Mouse (Mus musculus): Measurements from ENCODE around the gene Lhfpl2. TPM values are rescaled to one million over a fixed set of nuclear protein-coding genes. Genes with fewer than 3 reads are reported as not detected.

The Lhfpl2 gene
- polyA plus RNA-seq, 1 experiment from 2014 or later, result 16.8 TPM

- no peaks in the 10 kb centered on the region for H3K9me3 ChIP-seq
- H3K4me1 ChIP-seq, result peaks cover 9% of the 10 kb centered on the region; the same call in 1 of the 2 replicates
- ATAC-seq (replicated peaks), result no peak
- no peak overlapping the region for H3K27ac ChIP-seq
- no peak overlapping the region for H3K9ac ChIP-seq
- H3K4me2 ChIP-seq, result no peak overlapping the region
- no peak overlapping the region for H3K4me3 ChIP-seq
- H3K27me3 ChIP-seq (replicated peaks), result no peaks in the 10 kb centered on the region
- WGBS, result 90% methylated on average over 15 of the region's 15 CpGs
- H3K36me3 ChIP-seq (replicated peaks), result no peaks in the 10 kb centered on the region
Measured at GRCm38 (mm10) chr13:94154512-94155296, 97.1 kb downstream of the Lhfpl2 start.

- no peaks in the 10 kb centered on the region for H3K27me3 ChIP-seq (replicated peaks)
- no peak overlapping the region for H3K9ac ChIP-seq
- 0 out of 2 replicates have a peak, but pooled peaks have one; percentile 65 for ATAC-seq (replicated peaks)
- no peak overlapping the region for H3K4me3 ChIP-seq
- H3K4me2 ChIP-seq, result no peak overlapping the region
- no peaks in the 10 kb centered on the region for H3K36me3 ChIP-seq (replicated peaks)
- WGBS, result 47% methylated on average over 9 of the region's 9 CpGs
- peaks cover 9% of the 10 kb centered on the region; the same call in 1 of the 2 replicates for H3K4me1 ChIP-seq
- H3K9me3 ChIP-seq, result no peaks in the 10 kb centered on the region
- H3K27ac ChIP-seq, result 0 out of 2 replicates have a peak overlapping the region, but pooled peaks have one; percentile 9
Measured at GRCm38 (mm10) chr13:94155657-94156429, 98.2 kb downstream of the Lhfpl2 start.

DNA sequence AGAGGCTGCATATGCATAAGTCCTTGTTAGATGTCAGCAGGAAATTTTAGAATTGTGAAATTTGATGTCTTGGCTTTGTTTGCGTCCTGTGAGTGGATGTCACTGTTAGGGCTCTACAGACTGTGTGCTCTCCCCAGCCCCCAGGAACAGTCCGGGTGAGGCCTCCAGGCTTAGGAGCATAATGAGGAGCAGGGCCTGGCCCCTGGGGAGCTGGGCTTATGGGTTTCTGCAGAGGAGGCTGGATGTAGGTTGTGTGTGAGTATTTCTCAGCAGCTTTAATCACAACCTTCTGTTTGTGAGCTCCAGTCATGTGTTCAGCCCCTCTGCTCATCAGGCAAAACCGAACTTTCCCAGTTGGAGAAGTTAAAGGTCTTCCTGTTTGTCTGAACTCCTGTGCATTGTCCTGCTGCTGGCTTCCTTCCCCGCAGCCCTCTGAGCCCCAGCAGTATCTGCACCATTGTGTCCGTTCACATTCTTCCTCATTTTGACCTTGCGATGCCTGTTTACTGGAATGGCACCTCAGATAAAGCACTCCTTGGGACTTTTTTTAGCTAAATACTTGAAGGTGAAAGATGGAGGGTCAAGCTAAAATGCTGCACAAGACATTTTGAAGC is 101.4 kb downstream of the Lhfpl2 start:
- Histone ChIP-seq H3K4me1 (peaks cover 9% of the 10 kb centered on the region; the same call in 1 of the 2 replicates), H3K9me3 (no peaks in the 10 kb centered on the region), H3K36me3 (replicated peaks) (no peaks in the 10 kb centered on the region), H3K9ac (no peak overlapping the region), H3K27me3 (replicated peaks) (no peaks in the 10 kb centered on the region), H3K27ac (no peak overlapping the region; the same call in 1 of the 2 replicates), H3K4me3 (no peak overlapping the region), H3K4me2 (no peak overlapping the region)
- no peak for ATAC-seq (replicated peaks)
- WGBS, result 51% methylated on average over 6 of the region's 6 CpGs

GRCm38 (mm10) chr13:94159478-94160220 is 102.1 kb downstream of the Lhfpl2 start:
- Histone ChIP-seq H3K4me2 (no peak overlapping the region), H3K4me3 (no peak overlapping the region), H3K27ac (no peak overlapping the region), H3K9ac (no peak overlapping the region), H3K27me3 (replicated peaks) (no peaks in the 10 kb centered on the region), H3K36me3 (replicated peaks) (no peaks in the 10 kb centered on the region), H3K4me1 (peaks cover 9% of the 10 kb centered on the region; the same call in 1 of the 2 replicates), H3K9me3 (no peaks in the 10 kb centered on the region)
- no peak for ATAC-seq (replicated peaks)
- 87% methylated on average over 7 of the region's 7 CpGs for WGBS

DNA sequence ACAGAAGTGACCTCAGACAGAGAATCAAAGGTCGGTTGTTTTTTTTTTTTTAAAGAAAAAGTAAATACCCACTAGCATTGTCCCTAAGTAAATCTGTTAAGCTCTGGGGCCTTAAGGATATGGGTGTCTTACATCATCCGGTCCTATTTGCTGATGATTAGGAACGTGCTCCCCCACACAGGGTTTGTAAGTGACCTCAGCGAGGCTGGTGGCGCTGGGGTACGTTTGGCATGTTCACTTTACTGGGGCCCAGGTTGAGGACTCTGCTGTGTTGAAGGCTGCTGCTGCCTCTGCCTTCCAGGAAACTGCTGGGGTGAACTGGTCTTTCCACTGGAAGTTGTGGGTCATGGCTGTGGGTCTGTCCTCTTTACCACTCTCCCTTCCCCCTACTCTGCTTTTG is 106.9 kb downstream of the Lhfpl2 start:
- no peak overlapping the region for H3K4me3 ChIP-seq
- 81% methylated on average over 6 of the region's 6 CpGs for WGBS
- H3K9ac ChIP-seq, result no peak overlapping the region
- H3K27me3 ChIP-seq (replicated peaks), result no peaks in the 10 kb centered on the region
- no peaks in the 10 kb centered on the region for H3K4me1 ChIP-seq
- H3K4me2 ChIP-seq, result no peak overlapping the region
- H3K27ac ChIP-seq, result no peak overlapping the region
- ATAC-seq (replicated peaks), result no peak
- H3K9me3 ChIP-seq, result no peaks in the 10 kb centered on the region
- H3K36me3 ChIP-seq (replicated peaks), result no peaks in the 10 kb centered on the region

DNA sequence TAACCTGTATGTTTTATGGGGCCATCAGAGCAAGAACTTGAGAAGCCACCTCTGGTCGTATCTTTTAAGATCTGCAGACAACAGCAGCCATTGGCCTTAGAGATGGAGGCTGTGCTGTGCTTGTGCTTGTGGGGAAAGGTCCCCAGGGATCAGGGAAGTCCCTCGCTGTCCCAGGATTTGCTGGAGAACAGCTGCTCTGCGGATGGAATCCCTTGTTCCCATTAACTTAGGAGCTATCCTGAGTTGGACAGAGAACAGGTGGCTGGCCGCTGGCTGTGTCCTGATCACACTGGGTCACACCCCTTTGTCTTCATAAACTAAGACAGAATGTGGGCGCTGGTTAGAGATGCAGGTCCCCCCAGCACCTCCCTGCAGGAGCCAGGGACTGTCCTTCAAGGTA is 110.7 kb downstream of the Lhfpl2 start:
- peaks cover 12% of the 10 kb centered on the region; the same call in 1 of the 2 replicates for H3K27me3 ChIP-seq (replicated peaks)
- H3K4me1 ChIP-seq, result peaks cover 1% of the 10 kb centered on the region
- no peak overlapping the region for H3K4me2 ChIP-seq
- H3K9ac ChIP-seq, result no peak overlapping the region
- H3K4me3 ChIP-seq, result no peak overlapping the region
- H3K36me3 ChIP-seq (replicated peaks), result no peaks in the 10 kb centered on the region
- 91% methylated on average over 5 of the region's 5 CpGs for WGBS
- no peak for ATAC-seq (replicated peaks)
- no peak overlapping the region for H3K27ac ChIP-seq
- no peaks in the 10 kb centered on the region for H3K9me3 ChIP-seq

GRCm38 (mm10) chr13:94169325-94169916 is 111.8 kb downstream of the Lhfpl2 start:
- Histone ChIP-seq H3K4me1 (peaks cover 11% of the 10 kb centered on the region), H3K4me3 (no peak overlapping the region), H3K27me3 (replicated peaks) (peaks cover 12% of the 10 kb centered on the region; the same call in 1 of the 2 replicates), H3K9me3 (no peaks in the 10 kb centered on the region), H3K9ac (no peak overlapping the region), H3K4me2 (no peak overlapping the region), H3K36me3 (replicated peaks) (no peaks in the 10 kb centered on the region), H3K27ac (no peak overlapping the region)
- WGBS, result 51% methylated on average over 6 of the region's 6 CpGs
- ATAC-seq (replicated peaks), result no peak

DNA sequence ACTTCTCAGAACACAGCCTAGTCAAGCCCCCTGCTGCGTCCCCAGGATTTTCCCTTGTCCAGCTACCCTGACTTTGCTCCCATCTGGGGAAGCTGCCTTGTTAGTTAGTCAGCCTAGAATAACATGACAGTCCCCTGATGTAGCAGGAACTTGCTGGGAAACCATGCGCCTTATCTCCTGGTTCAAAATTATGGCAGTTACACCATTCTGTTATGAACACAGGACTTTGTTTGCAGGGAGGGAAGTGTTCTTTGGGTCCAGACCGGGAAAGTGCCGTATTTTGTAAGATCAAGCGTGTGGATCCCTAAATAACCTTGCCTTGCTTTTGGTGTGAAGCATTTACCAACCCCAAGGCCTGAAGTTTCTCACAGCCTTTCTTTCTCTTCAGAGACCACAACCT is 114.0 kb downstream of the Lhfpl2 start:
- peaks cover 12% of the 10 kb centered on the region; the same call in 1 of the 2 replicates for H3K27me3 ChIP-seq (replicated peaks)
- no peak for ATAC-seq (replicated peaks)
- whole genome bisulfite sequencing, result 45% methylated on average over 5 of the region's 5 CpGs
- H3K4me1 ChIP-seq, result peaks cover 22% of the 10 kb centered on the region
- H3K4me2 ChIP-seq, result no peak overlapping the region
- no peak overlapping the region for H3K9ac ChIP-seq
- H3K27ac ChIP-seq, result no peak overlapping the region
- H3K4me3 ChIP-seq, result no peak overlapping the region
- no peaks in the 10 kb centered on the region for H3K36me3 ChIP-seq (replicated peaks)
- H3K9me3 ChIP-seq, result no peaks in the 10 kb centered on the region

- Histone ChIP-seq H3K36me3 (replicated peaks) (no peaks in the 10 kb centered on the region), H3K9me3 (no peaks in the 10 kb centered on the region), H3K4me1 (peaks cover 22% of the 10 kb centered on the region), H3K9ac (no peak overlapping the region), H3K27ac (no peak overlapping the region), H3K27me3 (replicated peaks) (peaks cover 12% of the 10 kb centered on the region; the same call in 1 of the 2 replicates), H3K4me2 (no peak overlapping the region), H3K4me3 (no peak overlapping the region)
- ATAC-seq (replicated peaks), result no peak
- WGBS, result 77% methylated on average over 15 of the region's 15 CpGs
Measured at GRCm38 (mm10) chr13:94172533-94173310, 115.1 kb downstream of the Lhfpl2 start.

GRCm38 (mm10) chr13:94173633-94174576 is 116.3 kb downstream of the Lhfpl2 start:
- ATAC-seq (replicated peaks), result peak; percentile 61
- 3% methylated on average over 55 of the region's 55 CpGs for WGBS
- Histone ChIP-seq H3K9ac (peak overlapping the region; percentile 54), H3K4me1 (peaks cover 32% of the 10 kb centered on the region), H3K4me3 (peak overlapping the region; percentile 53), H3K27ac (no peak overlapping the region), H3K36me3 (replicated peaks) (no peaks in the 10 kb centered on the region), H3K27me3 (replicated peaks) (peaks cover 12% of the 10 kb centered on the region; the same call in 1 of the 2 replicates), H3K9me3 (no peaks in the 10 kb centered on the region), H3K4me2 (peak overlapping the region; percentile 98)
